Mouse (Mus musculus) G1E (cell line): ENCODE measurements around the gene Ankrd55. TPM values are rescaled to one million over a fixed set of nuclear protein-coding genes. Genes with fewer than 3 reads are reported as not detected.

Experiments
- ATAC-seq: 2 replicates; pipeline ENCODE4 v1.8.0; 2016; ENCODE audit warnings: mild to moderate bottlenecking; ENCODE audit not compliant: insufficient number of reproducible peaks, poor library complexity, low FRiP score, severe bottlenecking; ENCODE audit errors: extremely low read depth
- DNase-seq: peaks from one replicate; pipeline ENCODE4 v3.0.0; 2012; ENCODE audit warnings: low spot score
- H3K27me3 ChIP-seq: 2 replicates; pipeline ENCODE4 v1.6.1; 2012; ENCODE audit warnings: mild to moderate bottlenecking, low read length, inconsistent platforms; ENCODE audit not compliant: insufficient read depth
- H3K36me3 ChIP-seq: replicated peaks from 2 replicates; pipeline ENCODE3; 2012; ENCODE audit warnings: mild to moderate bottlenecking, inconsistent platforms
- H3K4me1 ChIP-seq: 2 replicates; pipeline ENCODE4 v1.6.1; 2012; ENCODE audit warnings: low read depth, low read length, inconsistent platforms, mixed read lengths; ENCODE audit not compliant: insufficient read depth
- H3K4me3 ChIP-seq: 2 replicates; pipeline ENCODE4 v1.5.1; 2012; ENCODE audit warnings: low read depth, mild to moderate bottlenecking, inconsistent platforms, low read length, moderate library complexity, mixed read lengths
- H3K9me3 ChIP-seq: replicated peaks from 2 replicates; pipeline ENCODE4 v1.6.1; 2012; ENCODE audit warnings: inconsistent platforms
- CTCF ChIP-seq: IDR thresholded peaks from 2 replicates; pipeline ENCODE4 v1.5.1; 2012; ENCODE audit warnings: low read depth, low read length, inconsistent platforms, mixed read lengths
- GATA1 ChIP-seq: IDR thresholded peaks from 2 replicates; pipeline ENCODE4 v1.6.1; 2012; ENCODE audit warnings: borderline replicate concordance, low read length, inconsistent platforms, mixed read lengths
- GATA2 ChIP-seq: IDR thresholded peaks from 2 replicates; pipeline ENCODE4 v1.6.1; 2012; ENCODE audit warnings: low read depth, low read length, inconsistent platforms, borderline replicate concordance
- POLR2AphosphoS5 ChIP-seq: IDR thresholded peaks from 2 replicates; pipeline ENCODE4 v1.6.1; 2012; ENCODE audit warnings: low read depth, low read length, inconsistent platforms; ENCODE audit not compliant: insufficient replicate concordance
- TAL1 ChIP-seq: conservative IDR thresholded peaks from 2 replicates; pipeline ENCODE4 v1.6.1; 2012; ENCODE audit warnings: low read depth, low read length, inconsistent platforms, mixed read lengths
- polyA plus RNA-seq: library from polyadenylated mRNA; stranded (reverse); fragments of >175 nt; gene quantifications from 2 replicates; pipeline ENCODE4 v1.2.3, GENCODE M21; 2012
- total RNA-seq, 2 experiments: library from RNA; stranded (forward) in 1 of 2; stranded (reverse) in 1 of 2; fragments of 200-1000 nt in 1 of 2; fragments of >200 nt in 1 of 2; fragmentation: Nextera tagmentation in 1 of 2; gene quantifications; 2 replicates each; pipeline ENCODE4 v1.2.3; 2014 to 2017

The Ankrd55 gene
- total RNA-seq (2014; fragmentation: Nextera tagmentation) (not detected in 2 replicates), total RNA-seq (2017) (0.11 and 0.17 TPM in 2 replicates), polyA plus RNA-seq (not detected in 2 replicates)

- Histone ChIP-seq H3K27me3 (peaks cover 6% of the 10 kb centered on the region; the same call in 1 of the 2 replicates), H3K4me1 (no peaks in the 10 kb centered on the region), H3K9me3 (peaks cover 4% of the 10 kb centered on the region), H3K4me3 (no peak within 1 kb of the TSS), H3K36me3 (no peaks in the 10 kb centered on the region)
- DNase-seq (no peak), ATAC-seq (no peak)
- TF ChIP-seq GATA1 (no peak), POLR2AphosphoS5 (no peak), TAL1 (no peak), GATA2 (no peak), CTCF (no peak)
Measured at GRCm38 (mm10) chr13:112288225-112289178, at the start of gene Ankrd55. Ankrd55 (plus strand) TSS chr13:112288451.

- Histone ChIP-seq H3K9me3 (no peaks in the 10 kb centered on the region), H3K4me3 (no peak overlapping the region), H3K27me3 (peaks cover 8% of the 10 kb centered on the region), H3K4me1 (no peaks in the 10 kb centered on the region), H3K36me3 (no peaks in the 10 kb centered on the region)
- TF ChIP-seq GATA2 (no peak), GATA1 (no peak), TAL1 (no peak), POLR2AphosphoS5 (no peak), CTCF (no peak)
- ATAC-seq, result no peak
- no peak for DNase-seq
Measured at GRCm38 (mm10) chr13:112239239-112239638, 49.0 kb upstream of the Ankrd55 start.

- ATAC-seq, result no peak
- TF ChIP-seq TAL1, result no peak
- no peak for TF ChIP-seq CTCF
- no peak for TF ChIP-seq GATA2
- TF ChIP-seq GATA1, result no peak
- TF ChIP-seq POLR2AphosphoS5, result no peak
- H3K36me3 ChIP-seq, result no peaks in the 10 kb centered on the region
- H3K4me3 ChIP-seq, result no peak overlapping the region
- peaks cover 5% of the 10 kb centered on the region for H3K27me3 ChIP-seq
- peaks cover 4% of the 10 kb centered on the region; the same call in 1 of the 2 replicates for H3K9me3 ChIP-seq
- H3K4me1 ChIP-seq, result no peaks in the 10 kb centered on the region
- DNase-seq, result no peak
Measured at GRCm38 (mm10) chr13:112241431-112241830, 46.8 kb upstream of the Ankrd55 start.

- peaks cover 5% of the 10 kb centered on the region; the same call in 1 of the 2 replicates for H3K27me3 ChIP-seq
- H3K4me1 ChIP-seq, result no peaks in the 10 kb centered on the region
- ATAC-seq (no peak), DNase-seq (no peak)
- H3K36me3 ChIP-seq, result no peaks in the 10 kb centered on the region
- H3K4me3 ChIP-seq, result no peak overlapping the region
- no peak for TF ChIP-seq GATA1
- TF ChIP-seq POLR2AphosphoS5, result no peak
- no peak for TF ChIP-seq TAL1
- TF ChIP-seq CTCF, result no peak
- no peak for TF ChIP-seq GATA2
- H3K9me3 ChIP-seq, result peaks cover 9% of the 10 kb centered on the region
Measured at GRCm38 (mm10) chr13:112245131-112245530, 43.1 kb upstream of the Ankrd55 start.

- Histone ChIP-seq H3K9me3 (peaks cover 5% of the 10 kb centered on the region), H3K4me1 (no peaks in the 10 kb centered on the region), H3K4me3 (no peak overlapping the region), H3K27me3 (peaks cover 2% of the 10 kb centered on the region; the same call in 1 of the 2 replicates), H3K36me3 (no peaks in the 10 kb centered on the region)
- ATAC-seq (no peak), DNase-seq (no peak)
- TF ChIP-seq POLR2AphosphoS5 (no peak), CTCF (no peak)
Measured at GRCm38 (mm10) chr13:112251433-112251832, 36.8 kb upstream of the Ankrd55 start.

GRCm38 (mm10) chr13:112252012-112252411 lies 36.2 kb upstream of the Ankrd55 start:
- H3K4me1 ChIP-seq, result no peaks in the 10 kb centered on the region
- no peaks in the 10 kb centered on the region for H3K36me3 ChIP-seq
- TF ChIP-seq TAL1, result no peak
- no peak for TF ChIP-seq GATA1
- TF ChIP-seq CTCF, result no peak
- TF ChIP-seq POLR2AphosphoS5, result no peak
- TF ChIP-seq GATA2, result no peak
- H3K4me3 ChIP-seq, result no peak overlapping the region
- DNase-seq (no peak), ATAC-seq (no peak)
- H3K27me3 ChIP-seq, result peaks cover 2% of the 10 kb centered on the region
- peaks cover 5% of the 10 kb centered on the region for H3K9me3 ChIP-seq
